Mouse (Mus musculus): ENCODE data around the gene Hmgcs2. TPM values are rescaled to one million over a fixed set of nuclear protein-coding genes. Genes with fewer than 3 reads are reported as not detected.

The Hmgcs2 gene
- total and polyA plus RNA-seq, 3 experiments = 0.12 to 0.81 TPM; not detected in 1

DNA sequence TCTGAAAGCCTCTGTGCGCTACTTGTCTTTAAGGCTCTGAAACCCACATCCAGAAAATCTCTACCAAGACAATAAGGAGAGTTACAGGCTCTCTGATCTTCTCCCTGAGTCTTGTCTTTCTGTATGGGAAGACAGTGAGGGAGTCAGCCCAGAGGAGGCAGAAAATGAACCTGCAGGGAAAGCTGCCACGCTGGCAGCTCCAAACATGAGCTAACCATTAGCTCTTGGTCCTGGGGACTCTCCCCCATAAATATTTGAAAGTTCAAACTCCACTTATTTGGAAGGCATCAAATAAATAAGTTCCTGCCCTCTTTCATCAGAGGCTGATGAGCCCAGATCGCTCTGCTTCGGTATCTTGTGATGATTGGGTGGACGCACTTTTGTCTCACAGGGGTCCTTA is 3.0 kb downstream of the Hmgcs2 start:
- no peaks in the 10 kb centered on the region for H3K79me2 ChIP-seq (ENCODE audit: control insufficient read depth, insufficient read depth, low read length, poor library complexity)
- no peak for DNase-seq (ENCODE audit: low read depth, low spot score)
- H3K27ac ChIP-seq (ENCODE audit: control insufficient read depth, low read depth, low read length) = no peak overlapping the region
- H3K4me1 ChIP-seq (ENCODE audit: control insufficient read depth in 1 of 2, insufficient read depth in 2 of 2, low read length in 2 of 2) = peaks cover 4 to 13% of the 10 kb centered on the region in 2 experiments
- H3K9ac ChIP-seq (ENCODE audit: control insufficient read depth, low read depth, low read length, poor library complexity, severe bottlenecking) = no peak overlapping the region
- no peaks in the 10 kb centered on the region for H3K9me3 ChIP-seq (replicated peaks; ENCODE audit: insufficient read depth, low read length)
- no peak overlapping the region for H3K4me3 ChIP-seq (ENCODE audit: control insufficient read depth in 1 of 2, insufficient read depth in 1 of 2, low read depth in 2 of 2, low read length in 2 of 2)
- H3K36me3 ChIP-seq (ENCODE audit: control insufficient read depth in 1 of 2, insufficient read depth in 2 of 2, low read length in 2 of 2) = peaks cover 0 to 9% of the 10 kb centered on the region in 2 experiments; a peak in 2 of 4 replicates
- peaks cover 0 to 1% of the 10 kb centered on the region in 2 experiments; a peak in 1 of 4 replicates for H3K27me3 ChIP-seq (ENCODE audit: control insufficient read depth in 1 of 2, insufficient read depth in 2 of 2, low read length in 2 of 2)
- no peak for TF ChIP-seq TBP (IDR thresholded peaks at IDR 0.05; ENCODE audit: low read depth, low read length)
- TF ChIP-seq TCF12 (IDR thresholded peaks at IDR 0.05; ENCODE audit: low read depth, low read length) = no peak
- no peak for TF ChIP-seq MAX (IDR thresholded peaks at IDR 0.05; ENCODE audit: low read length)
- no peak for TF ChIP-seq ETS1 (IDR thresholded peaks at IDR 0.05; ENCODE audit: low read depth, low read length)
- TF ChIP-seq CHD2 (IDR thresholded peaks at IDR 0.05; ENCODE audit: low read length) = no peak
- TF ChIP-seq ZKSCAN1 (IDR thresholded peaks at IDR 0.05; ENCODE audit: low read depth, low read length) = no peak
- TF ChIP-seq NRF1 (IDR thresholded peaks at IDR 0.05; ENCODE audit: insufficient read depth, low read depth, low read length, poor library complexity, severe bottlenecking) = no peak
- TF ChIP-seq MAZ (IDR thresholded peaks at IDR 0.05; ENCODE audit: low read depth, low read length) = no peak
- TF ChIP-seq RAD21 (IDR thresholded peaks at IDR 0.05; ENCODE audit: low read depth, low read length) = no peak
- no peak for TF ChIP-seq ZMIZ1 (IDR thresholded peaks at IDR 0.05; ENCODE audit: low read depth, low read length)
- TF ChIP-seq KAT2A (conservative IDR thresholded peaks at IDR 0.05; ENCODE audit: low read depth, low read length) = no peak
- no peak for TF ChIP-seq USF1 (IDR thresholded peaks at IDR 0.05; ENCODE audit: low read depth, low read length)

- DNase-seq (ENCODE audit: low read depth, low spot score) = no peak
- no peaks in the 10 kb centered on the region for H3K9me3 ChIP-seq (replicated peaks; ENCODE audit: insufficient read depth, low read length)
- no peaks in the 10 kb centered on the region for H3K79me2 ChIP-seq (ENCODE audit: control insufficient read depth, insufficient read depth, low read length, poor library complexity)
- H3K27me3 ChIP-seq (ENCODE audit: control insufficient read depth in 1 of 2, insufficient read depth in 2 of 2, low read length in 2 of 2) = no peaks in the 10 kb centered on the region; a peak in 1 of 4 replicates
- no peak overlapping the region for H3K9ac ChIP-seq (ENCODE audit: control insufficient read depth, low read depth, low read length, poor library complexity, severe bottlenecking)
- no peaks in the 10 kb centered on the region for H3K36me3 ChIP-seq (ENCODE audit: control insufficient read depth in 1 of 2, insufficient read depth in 2 of 2, low read length in 2 of 2)
- no peak overlapping the region for H3K27ac ChIP-seq (ENCODE audit: control insufficient read depth, low read depth, low read length)
- H3K4me1 ChIP-seq (ENCODE audit: control insufficient read depth in 1 of 2, insufficient read depth in 2 of 2, low read length in 2 of 2) = no peaks in the 10 kb centered on the region
- no peak for TF ChIP-seq E2F4 (IDR thresholded peaks at IDR 0.05; ENCODE audit: borderline replicate concordance, low read depth, low read length)
- no peak overlapping the region for H3K4me3 ChIP-seq (ENCODE audit: control insufficient read depth in 1 of 2, insufficient read depth in 1 of 2, low read depth in 2 of 2, low read length in 2 of 2)
Measured at GRCm38 (mm10) chr3:98291044-98291443, 10.8 kb downstream of the Hmgcs2 start.

GRCm38 (mm10) chr3:98295965-98296364 is 15.7 kb downstream of the Hmgcs2 start:
- no peak overlapping the region for H3K27ac ChIP-seq (ENCODE audit: control insufficient read depth, low read depth, low read length)
- no peak for DNase-seq (ENCODE audit: low read depth, low spot score)
- no peaks in the 10 kb centered on the region for H3K27me3 ChIP-seq (ENCODE audit: control insufficient read depth in 1 of 2, insufficient read depth in 2 of 2, low read length in 2 of 2)
- no peaks in the 10 kb centered on the region for H3K79me2 ChIP-seq (ENCODE audit: control insufficient read depth, insufficient read depth, low read length, poor library complexity)
- TF ChIP-seq CTCF (IDR thresholded peaks at IDR 0.05 in 2 of 3, conservative IDR thresholded peaks at IDR 0.05 in 1 of 3; ENCODE audit: control insufficient read depth in 1 of 3, insufficient read depth in 1 of 3, low read depth in 2 of 3, low read length in 3 of 3, poor library complexity in 1 of 3, severe bottlenecking in 1 of 3) = peak in 2 of 3 experiments; percentile 7 to 32; a peak in 2 of 6 replicates
- TF ChIP-seq UBTF (IDR thresholded peaks at IDR 0.05; ENCODE audit: borderline replicate concordance, insufficient read depth, low read depth, low read length) = no peak
- H3K9ac ChIP-seq (ENCODE audit: control insufficient read depth, low read depth, low read length, poor library complexity, severe bottlenecking) = no peak overlapping the region
- H3K4me3 ChIP-seq (ENCODE audit: control insufficient read depth in 1 of 2, insufficient read depth in 1 of 2, low read depth in 2 of 2, low read length in 2 of 2) = no peak overlapping the region
- no peaks in the 10 kb centered on the region for H3K9me3 ChIP-seq (replicated peaks; ENCODE audit: insufficient read depth, low read length)
- peaks cover 13 to 15% of the 10 kb centered on the region in 2 experiments for H3K4me1 ChIP-seq (ENCODE audit: control insufficient read depth in 1 of 2, insufficient read depth in 2 of 2, low read length in 2 of 2)
- peaks cover 0 to 25% of the 10 kb centered on the region in 2 experiments; a peak in 2 of 4 replicates for H3K36me3 ChIP-seq (ENCODE audit: control insufficient read depth in 1 of 2, insufficient read depth in 2 of 2, low read length in 2 of 2)

Measured in MEL (cell line).